Mouse (Mus musculus) liver, postnatal 0 days (tissue): ENCODE measurements around the gene Pde2a.

Source experiments
- CTCF ChIP-seq: sonication (generic); IDR thresholded peaks from 2 replicates; pipeline ENCODE4 v1.5.1; 2016; ENCODE audit warnings: antibody characterized with exemption, low read depth
- EP300 ChIP-seq: IDR thresholded peaks from 2 replicates; pipeline ENCODE4 v1.6.1; 2016; ENCODE audit warnings: antibody characterized with exemption, low read depth, mild to moderate bottlenecking

DNA sequence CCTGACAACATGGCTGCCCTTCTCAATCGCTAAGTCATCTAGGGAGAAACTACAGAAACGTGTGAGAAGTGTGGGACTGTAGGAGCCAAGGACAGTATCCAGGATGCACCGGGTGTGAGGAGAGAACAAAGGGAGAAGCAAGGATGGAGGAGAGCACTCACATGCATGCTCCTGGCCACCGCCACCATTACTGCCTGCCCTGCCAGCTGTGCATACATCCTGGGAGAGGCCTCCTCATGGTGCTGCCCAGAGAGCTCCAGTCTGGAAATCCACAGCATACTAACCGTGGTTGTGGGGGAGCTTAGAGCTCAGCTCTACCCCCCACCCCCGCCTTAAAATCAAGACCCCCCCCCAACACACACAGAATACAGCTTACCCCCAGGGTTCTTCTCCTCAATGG is 93.3 kb downstream of the Pde2a start:
- no peak for TF ChIP-seq CTCF
- TF ChIP-seq EP300, result no peak
